Mouse (Mus musculus) midbrain, embryonic 12.5 days (tissue): Measurements from ENCODE around the gene Vmn2r99. TPM values are rescaled to one million over a fixed set of nuclear protein-coding genes. Genes with fewer than 3 reads are reported as not detected.

Experiments used
- ATAC-seq: fragments of 200-750 bp; cut with Nextera tagmentation; 2 replicates; pipeline ENCODE4 v1.8.0; 2017; ENCODE audit warnings: low read depth, moderate TSS enrichment, moderate library complexity; ENCODE audit not compliant: low FRiP score
- H3K27ac ChIP-seq: fragments of 300-500 bp; sonication (generic); replicated peaks from 2 replicates; pipeline ENCODE4 v1.5.1; 2016; ENCODE audit warnings: mild to moderate bottlenecking
- H3K27me3 ChIP-seq: fragments of 300-500 bp; sonication (generic); 2 replicates; pipeline ENCODE4 v1.6.1; 2016; ENCODE audit warnings: mild to moderate bottlenecking
- H3K36me3 ChIP-seq: fragments of 300-500 bp; sonication (generic); 2 replicates; pipeline ENCODE4 v1.6.1; 2016
- H3K4me1 ChIP-seq: fragments of 300-500 bp; sonication (generic); 2 replicates; pipeline ENCODE4 v1.6.1; 2016
- H3K4me2 ChIP-seq: fragments of 300-500 bp; sonication (generic); replicated peaks from 2 replicates; pipeline ENCODE4 v1.6.1; 2016; ENCODE audit warnings: mild to moderate bottlenecking, moderate library complexity
- H3K4me3 ChIP-seq: fragments of 300-500 bp; sonication (generic); 2 replicates; pipeline ENCODE4 v1.5.1; 2016; ENCODE audit warnings: mild to moderate bottlenecking
- H3K9ac ChIP-seq: fragments of 300-500 bp; sonication (generic); replicated peaks from 2 replicates; pipeline ENCODE4 v1.6.1; 2016; ENCODE audit warnings: mild to moderate bottlenecking, moderate library complexity
- H3K9me3 ChIP-seq: fragments of 300-500 bp; sonication (generic); 2 replicates; pipeline ENCODE4 v1.6.1; 2016; ENCODE audit warnings: mild to moderate bottlenecking
- WGBS: fragments of 180-500 bp; shearing (Covaris S2); methylation state at CpG from one replicate; pipeline ENCODE4 v1.1.7; 2016; 5-methylcytosine and 5-hydroxymethylcytosine counted together
- polyA plus RNA-seq: library from polyadenylated mRNA; unstranded; fragments of >200 nt; fragmentation: Nextera tagmentation; extraction: Ambion mirVana; gene quantifications from 2 replicates; pipeline ENCODE4 v1.2.1, GENCODE M21; 2016

Vmn2r99 gene
- not detected in 2 replicates for polyA plus RNA-seq

DNA sequence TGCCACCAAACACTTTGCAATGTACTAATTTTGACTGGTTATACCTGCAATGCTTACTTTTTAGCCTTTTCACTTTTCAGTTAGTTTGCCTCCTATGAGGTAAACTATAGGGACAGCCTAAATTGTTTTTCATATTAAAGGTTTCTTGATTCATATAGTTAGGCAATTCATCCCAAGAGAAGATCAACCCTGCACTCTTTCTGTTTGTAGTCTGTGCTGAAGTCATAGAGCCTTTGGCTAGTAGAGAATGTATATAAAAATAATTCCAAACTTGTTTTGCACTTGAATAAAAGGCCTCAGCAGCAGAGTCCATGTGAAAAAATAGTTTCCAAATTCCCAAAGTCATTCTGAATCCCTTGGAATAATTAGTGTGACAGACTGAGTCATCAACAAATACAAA, at the start of gene Vmn2r99:
TSS of gene Vmn2r99 (plus strand) at position 301 of the 400 bp plus-strand sequence.
- no peak within 1 kb of the TSS for H3K9ac ChIP-seq
- H3K9me3 ChIP-seq, result peaks cover 11% of the 10 kb centered on the region; the same call in 1 of the 2 replicates
- no peaks in the 10 kb centered on the region for H3K4me1 ChIP-seq
- no peak within 1 kb of the TSS for H3K4me3 ChIP-seq
- no peaks in the 10 kb centered on the region for H3K36me3 ChIP-seq
- H3K27me3 ChIP-seq, result no peaks in the 10 kb centered on the region
- ATAC-seq, result no peak
- no peak within 1 kb of the TSS for H3K4me2 ChIP-seq
- H3K27ac ChIP-seq, result no peak within 1 kb of the TSS

- Histone ChIP-seq H3K27me3 (no peaks in the 10 kb centered on the region), H3K9ac (no peak overlapping the region), H3K4me1 (no peaks in the 10 kb centered on the region), H3K27ac (no peak overlapping the region), H3K4me3 (no peak overlapping the region), H3K9me3 (peaks cover 30% of the 10 kb centered on the region), H3K36me3 (no peaks in the 10 kb centered on the region), H3K4me2 (no peak overlapping the region)
- WGBS, result 93% methylated on average over 3 of the region's 3 CpGs
- ATAC-seq, result no peak
Measured at GRCm38 (mm10) chr17:19437623-19438022, 75.9 kb downstream of the Vmn2r99 start.

DNA sequence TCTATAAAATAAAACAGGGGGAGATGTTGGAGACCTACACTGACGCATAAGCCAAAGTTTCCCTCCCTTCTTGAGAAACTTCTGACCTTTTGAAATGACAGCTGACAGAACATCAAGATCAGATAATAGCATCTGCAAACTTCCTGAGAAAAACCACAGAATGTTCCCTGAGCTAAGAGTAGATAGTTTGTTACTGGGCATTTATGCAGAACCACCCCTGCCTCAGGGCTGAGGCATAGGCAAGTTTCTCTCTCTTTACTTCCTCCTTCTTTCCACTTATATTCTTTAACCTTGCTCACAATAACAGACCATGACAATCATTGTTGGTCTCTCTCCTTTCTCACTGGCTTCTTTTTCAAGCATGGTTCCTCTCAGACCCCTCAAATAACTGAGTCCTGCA, 83.2 kb downstream of the Vmn2r99 start:
- H3K9me3 ChIP-seq, result peaks cover 24% of the 10 kb centered on the region

More for the DNA sequence above, 83.2 kb downstream of the Vmn2r99 start:
- ATAC-seq, result no peak
- H3K27ac ChIP-seq, result no peak overlapping the region
- H3K36me3 ChIP-seq, result no peaks in the 10 kb centered on the region
- no peak overlapping the region for H3K9ac ChIP-seq
- WGBS, result 81% methylated on average over 1 of the region's 1 CpGs
- H3K27me3 ChIP-seq, result no peaks in the 10 kb centered on the region
- H3K4me2 ChIP-seq, result no peak overlapping the region
- H3K4me1 ChIP-seq, result no peaks in the 10 kb centered on the region
- no peak overlapping the region for H3K4me3 ChIP-seq

Other genes starting within 250 kb of the Vmn2r99 start
- not detected in 2 replicates for gene Vmn2r100, start 142.8 kb downstream of the Vmn2r99 start, polyA plus RNA-seq
- not detected in 2 replicates for gene Vmn2r101, start 215.3 kb downstream of the Vmn2r99 start, polyA plus RNA-seq